In the genomic region with DNA sequence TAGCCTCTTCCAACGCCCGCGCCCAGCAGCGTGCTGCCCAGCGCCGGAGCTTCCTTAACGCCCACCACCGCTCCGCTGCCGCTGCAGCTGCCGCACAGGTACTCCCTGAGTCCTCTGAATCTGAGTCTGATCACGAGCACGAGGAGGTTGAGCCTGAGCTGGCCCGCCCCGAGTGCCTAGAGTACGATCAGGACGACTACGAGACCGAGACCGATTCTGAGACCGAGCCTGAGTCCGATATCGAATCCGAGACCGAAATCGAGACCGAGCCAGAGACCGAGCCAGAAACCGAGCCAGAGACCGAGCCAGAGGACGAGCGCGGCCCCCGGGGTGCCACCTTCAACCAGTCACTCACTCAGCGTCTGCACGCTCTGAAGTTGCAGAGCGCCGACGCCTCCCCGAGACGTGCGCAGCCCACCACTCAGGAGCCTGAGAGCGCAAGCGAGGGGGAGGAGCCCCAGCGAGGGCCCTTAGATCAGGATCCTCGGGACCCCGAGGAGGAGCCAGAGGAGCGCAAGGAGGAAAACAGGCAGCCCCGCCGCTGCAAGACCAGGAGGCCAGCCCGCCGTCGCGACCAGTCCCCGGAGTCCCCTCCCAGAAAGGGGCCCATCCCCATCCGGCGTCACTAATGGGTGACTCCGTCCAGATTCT, we compare ENCODE assay signal across 9 mouse cellular contexts. TPM values are rescaled to one million over a fixed set of nuclear protein-coding genes. Genes with fewer than 3 reads are reported as not detected.
DNase-seq lines count a peak whose midpoint lies in the region; ATAC-seq lines count a peak whose summit lies in the region.
"Had no signal": no experiment of that assay in that cellular context is flagged by ENCODE, and none has a peak within 500 bp of the region (broad histone marks: within the 10 kb centered on the region; RNA-seq: fewer than 3 reads in every experiment).

No protein-coding gene starts in this region.

- DNase-seq in kidney, adult 18-20 months: no peak
- DNase-seq in spleen, postnatal 4 days (ENCODE audit: low spot score in 2 of 2): no peak
- no peak for DNase-seq in c-Kit-positive CD71-positive TER-119-positive erythroid progenitor cells, embryonic 14.5 days (ENCODE audit: low spot score)
- DNase-seq in frontal cortex, postnatal 25 days (ENCODE audit: low spot score in 2 of 2): no peak
- DNase-seq: cerebellum, postnatal 36 days had no signal

- H3K36me3 ChIP-seq in kidney, embryonic 14.5 days (ENCODE audit: control insufficient read depth, insufficient read depth, low read length): peaks cover 72% of the 10 kb centered on the region
- H3K36me3 ChIP-seq in embryonic facial prominence, embryonic 12.5 days: peaks cover 62% of the 10 kb centered on the region
- peaks cover 36% of the 10 kb centered on the region for H3K36me3 ChIP-seq in intestine, embryonic 16.5 days (ENCODE audit: control insufficient read depth, insufficient read depth, low read length)
- H3K36me3 ChIP-seq in neural tube, embryonic 12.5 days: peaks cover 72% of the 10 kb centered on the region

- H3K9ac ChIP-seq in kidney, embryonic 14.5 days (ENCODE audit: low read depth, low read length): peak overlapping the region; percentile 29; the same call in 1 of the 2 replicates
- H3K9ac ChIP-seq in embryonic facial prominence, embryonic 12.5 days: peak overlapping the region; percentile 17; the same call in 1 of the 2 replicates
- peak overlapping the region; percentile 36; the same call in 1 of the 2 replicates for H3K9ac ChIP-seq in intestine, embryonic 16.5 days (ENCODE audit: low read depth, low read length)
- H3K9ac ChIP-seq in neural tube, embryonic 12.5 days: 0 out of 2 replicates have a peak overlapping the region, but pooled peaks have one; percentile 33

- no peak for ATAC-seq in kidney, embryonic 14.5 days (ENCODE audit: low FRiP score, low TSS enrichment)
- no peak for ATAC-seq in embryonic facial prominence, embryonic 12.5 days (ENCODE audit: insufficient number of reproducible peaks, insufficient read depth, low FRiP score, low TSS enrichment)
- peak; percentile 32 for ATAC-seq in intestine, embryonic 16.5 days
- no peak for ATAC-seq in neural tube, embryonic 12.5 days (ENCODE audit: low FRiP score, low read depth)

- H3K27ac ChIP-seq in kidney, embryonic 14.5 days (ENCODE audit: low read depth, low read length): no peak overlapping the region
- H3K27ac ChIP-seq in embryonic facial prominence, embryonic 12.5 days: no peak overlapping the region
- H3K27ac ChIP-seq in intestine, embryonic 16.5 days (ENCODE audit: low read length): no peak overlapping the region
- H3K27ac ChIP-seq in neural tube, embryonic 12.5 days: no peak overlapping the region

- H3K4me1 ChIP-seq in kidney, embryonic 14.5 days (ENCODE audit: control insufficient read depth, insufficient read depth, low read length): 0 out of 2 replicates have a peak, but pooled peaks cover 3% of the 10 kb centered on the region
- 0 out of 2 replicates have a peak, but pooled peaks cover 3% of the 10 kb centered on the region for H3K4me1 ChIP-seq in embryonic facial prominence, embryonic 12.5 days
- H3K4me1 ChIP-seq in intestine, embryonic 16.5 days (ENCODE audit: control insufficient read depth, insufficient read depth, low read length): 0 out of 2 replicates have a peak, but pooled peaks cover 4% of the 10 kb centered on the region
- H3K4me1 ChIP-seq in neural tube, embryonic 12.5 days: peaks cover 3% of the 10 kb centered on the region

- peak overlapping the region; percentile 52 for H3K4me2 ChIP-seq in kidney, embryonic 14.5 days (replicated peaks; ENCODE audit: low read depth, low read length)
- H3K4me2 ChIP-seq in embryonic facial prominence, embryonic 12.5 days (replicated peaks): peak overlapping the region; percentile 54
- H3K4me2 ChIP-seq in intestine, embryonic 16.5 days (ENCODE audit: low read depth, low read length): peak overlapping the region; percentile 50
- peak overlapping the region; percentile 56 for H3K4me2 ChIP-seq in neural tube, embryonic 12.5 days (replicated peaks)

- H3K9me3 ChIP-seq in kidney, embryonic 14.5 days (ENCODE audit: control insufficient read depth, low read length): peaks cover 27% of the 10 kb centered on the region
- H3K9me3 ChIP-seq in embryonic facial prominence, embryonic 12.5 days: peaks cover 20% of the 10 kb centered on the region
- peaks cover 20% of the 10 kb centered on the region for H3K9me3 ChIP-seq in intestine, embryonic 16.5 days (ENCODE audit: control insufficient read depth, low read length)
- H3K9me3 ChIP-seq in neural tube, embryonic 12.5 days: peaks cover 23% of the 10 kb centered on the region

- WGBS in kidney, embryonic 14.5 days: 44% methylated on average over 58 of the region's 58 CpGs
- 42% methylated on average over 58 of the region's 58 CpGs for WGBS in embryonic facial prominence, embryonic 12.5 days
- WGBS in intestine, embryonic 16.5 days: 48% methylated on average over 58 of the region's 58 CpGs
- 48% methylated on average over 58 of the region's 58 CpGs for WGBS in neural tube, embryonic 12.5 days

- peak overlapping the region; percentile 32 for H3K4me3 ChIP-seq in kidney, embryonic 14.5 days (ENCODE audit: low read length)
- peak overlapping the region; percentile 36 for H3K4me3 ChIP-seq in embryonic facial prominence, embryonic 12.5 days
- peak overlapping the region; percentile 39 for H3K4me3 ChIP-seq in intestine, embryonic 16.5 days (ENCODE audit: low read length)
- H3K4me3 ChIP-seq in neural tube, embryonic 12.5 days: peak overlapping the region; percentile 28

- peaks cover 34% of the 10 kb centered on the region for H3K27me3 ChIP-seq in kidney, embryonic 14.5 days (ENCODE audit: control insufficient read depth, insufficient read depth, low read length)
- H3K27me3 ChIP-seq in embryonic facial prominence, embryonic 12.5 days: peaks cover 40% of the 10 kb centered on the region
- H3K27me3 ChIP-seq in intestine, embryonic 16.5 days (replicated peaks; ENCODE audit: control insufficient read depth, insufficient read depth, low read length): peaks cover 25% of the 10 kb centered on the region
- peaks cover 32% of the 10 kb centered on the region for H3K27me3 ChIP-seq in neural tube, embryonic 12.5 days (replicated peaks)

RNA-seq across cellular contexts. Expression of gene Gnas, which starts 0.8 kb away (rescaled TPM):
- 1,459 and 1,592 TPM in 2 replicates for polyA plus RNA-seq in kidney, embryonic 14.5 days (2014; fragmentation: Nextera tagmentation; extraction: Ambion mirVana)
- polyA plus RNA-seq in embryonic facial prominence, embryonic 12.5 days (2016; fragmentation: Nextera tagmentation; extraction: Ambion mirVana): 1,926 and 2,042 TPM in 2 replicates
- polyA plus RNA-seq in intestine, embryonic 16.5 days (2015; fragmentation: Nextera tagmentation; extraction: Ambion mirVana): 402 and 775 TPM in 2 replicates
- 1,608 and 1,653 TPM in 2 replicates for polyA plus RNA-seq in neural tube, embryonic 12.5 days (2016; fragmentation: Nextera tagmentation; extraction: Ambion mirVana)
